Mouse (Mus musculus) neural tube, embryonic 11.5 days (tissue): ENCODE measurements at regions not wholly inside any gene's neighbourhood (a gene's known extent, or its start where the extent isn't known, plus 50 kb on each side); places are given as distances from the start of the nearest gene placed in this dataset.

Source experiments
- ATAC-seq: fragments of 200-750 bp; cut with Nextera tagmentation; 2 replicates; pipeline ENCODE4 v1.8.0; 2017; ENCODE audit warnings: moderate number of reproducible peaks, mild to moderate bottlenecking, moderate TSS enrichment, moderate library complexity; ENCODE audit not compliant: insufficient read depth, low FRiP score, low TSS enrichment
- DNase-seq: peaks from one replicate; pipeline ENCODE4 v3.0.0-alpha.2; 2015; ENCODE audit warnings: low spot score
- H3K27ac ChIP-seq: fragments of 300-500 bp; sonication (generic); 2 replicates; pipeline ENCODE4 v1.5.1; 2014; ENCODE audit warnings: low read depth, mild to moderate bottlenecking, low read length
- H3K27me3 ChIP-seq: fragments of 300-500 bp; sonication (generic); 2 replicates; pipeline ENCODE4 v1.6.1; 2014; ENCODE audit warnings: mild to moderate bottlenecking, low read length, mixed read lengths; ENCODE audit not compliant: control insufficient read depth, insufficient read depth
- H3K36me3 ChIP-seq: fragments of 300-500 bp; sonication (generic); 2 replicates; pipeline ENCODE4 v1.6.1; 2014; ENCODE audit warnings: mild to moderate bottlenecking, low read length, moderate library complexity, mixed read lengths; ENCODE audit not compliant: control insufficient read depth, insufficient read depth
- H3K4me1 ChIP-seq: fragments of 300-500 bp; sonication (generic); 2 replicates; pipeline ENCODE4 v1.6.1; 2014; ENCODE audit warnings: low read length, mixed read lengths; ENCODE audit not compliant: control insufficient read depth, insufficient read depth
- H3K4me2 ChIP-seq: fragments of 300-500 bp; sonication (generic); 2 replicates; pipeline ENCODE4 v1.6.1; 2014; ENCODE audit warnings: low read depth, mild to moderate bottlenecking, moderate library complexity
- H3K4me3 ChIP-seq: fragments of 300-500 bp; sonication (generic); 2 replicates; pipeline ENCODE4 v1.5.1; 2014; ENCODE audit warnings: low read depth, low read length
- H3K9ac ChIP-seq: fragments of 300-500 bp; sonication (generic); 2 replicates; pipeline ENCODE4 v1.6.1; 2014; ENCODE audit warnings: mild to moderate bottlenecking, low read length
- H3K9me3 ChIP-seq: fragments of 300-500 bp; sonication (generic); 2 replicates; pipeline ENCODE4 v1.6.1; 2016; ENCODE audit warnings: low read length; ENCODE audit not compliant: control insufficient read depth
- WGBS: fragments of 180-500 bp; shearing (Covaris S2); extraction: QIAGEN DNeasy Blood & Tissue Kit; methylation state at CpG from one replicate; pipeline ENCODE4 v1.1.7; 2014; 5-methylcytosine and 5-hydroxymethylcytosine counted together

GRCm38 (mm10) chr11:56351231-56351630 is 310.4 kb upstream of the Nmur2 start:
- no peak for DNase-seq
- Histone ChIP-seq H3K9ac (no peak overlapping the region), H3K4me3 (no peak overlapping the region), H3K36me3 (no peaks in the 10 kb centered on the region), H3K4me1 (no peaks in the 10 kb centered on the region), H3K27me3 (no peaks in the 10 kb centered on the region), H3K4me2 (no peak overlapping the region), H3K27ac (no peak overlapping the region), H3K9me3 (no peaks in the 10 kb centered on the region)
- no peak for ATAC-seq
- WGBS: 74% methylated on average over 1 of the region's 1 CpGs

- H3K4me1 ChIP-seq: no peaks in the 10 kb centered on the region
- H3K4me2 ChIP-seq: no peak overlapping the region
- DNase-seq: no peak
- H3K4me3 ChIP-seq: no peak overlapping the region
- no peaks in the 10 kb centered on the region for H3K9me3 ChIP-seq
- H3K27me3 ChIP-seq: no peaks in the 10 kb centered on the region
- H3K27ac ChIP-seq: no peak overlapping the region
- no peak for ATAC-seq
- WGBS: 89% methylated on average over 3 of the region's 3 CpGs
- H3K36me3 ChIP-seq: no peaks in the 10 kb centered on the region
- no peak overlapping the region for H3K9ac ChIP-seq
Measured at GRCm38 (mm10) chr11:56349766-56350165, 309.0 kb upstream of the Nmur2 start.

GRCm38 (mm10) chr11:56348408-56348807 is 307.6 kb upstream of the Nmur2 start:
- no peak overlapping the region for H3K9ac ChIP-seq
- WGBS: 95% methylated on average over 5 of the region's 5 CpGs
- ATAC-seq: no peak
- no peak for DNase-seq
- no peaks in the 10 kb centered on the region for H3K36me3 ChIP-seq
- no peak overlapping the region for H3K4me3 ChIP-seq
- no peak overlapping the region for H3K27ac ChIP-seq
- H3K27me3 ChIP-seq: no peaks in the 10 kb centered on the region
- H3K4me2 ChIP-seq: no peak overlapping the region
- no peaks in the 10 kb centered on the region for H3K4me1 ChIP-seq
- no peaks in the 10 kb centered on the region for H3K9me3 ChIP-seq

- ATAC-seq (no peak), DNase-seq (no peak)
- no peaks in the 10 kb centered on the region for H3K27me3 ChIP-seq
- no peak overlapping the region for H3K4me2 ChIP-seq
- no peak overlapping the region for H3K9ac ChIP-seq
- H3K4me1 ChIP-seq: no peaks in the 10 kb centered on the region
- H3K4me3 ChIP-seq: no peak overlapping the region
- H3K36me3 ChIP-seq: no peaks in the 10 kb centered on the region
- WGBS: 89% methylated on average over 5 of the region's 5 CpGs
- no peak overlapping the region for H3K27ac ChIP-seq
- H3K9me3 ChIP-seq: no peaks in the 10 kb centered on the region
Measured at GRCm38 (mm10) chr11:56343083-56343482, 302.3 kb upstream of the Nmur2 start.

- Histone ChIP-seq H3K4me2 (no peak overlapping the region), H3K27me3 (no peaks in the 10 kb centered on the region), H3K27ac (no peak overlapping the region), H3K36me3 (no peaks in the 10 kb centered on the region), H3K4me3 (no peak overlapping the region), H3K9me3 (no peaks in the 10 kb centered on the region), H3K4me1 (no peaks in the 10 kb centered on the region), H3K9ac (no peak overlapping the region)
- 92% methylated on average over 1 of the region's 1 CpGs for WGBS
- no peak for ATAC-seq
- no peak for DNase-seq
Measured at GRCm38 (mm10) chr11:56341731-56342130, 300.9 kb upstream of the Nmur2 start.

- 68% methylated on average over 2 of the region's 2 CpGs for WGBS
- Histone ChIP-seq H3K27ac (no peak overlapping the region), H3K9ac (no peak overlapping the region), H3K27me3 (no peaks in the 10 kb centered on the region), H3K36me3 (no peaks in the 10 kb centered on the region), H3K4me2 (no peak overlapping the region), H3K9me3 (no peaks in the 10 kb centered on the region), H3K4me3 (no peak overlapping the region), H3K4me1 (no peaks in the 10 kb centered on the region)
- ATAC-seq: no peak
- DNase-seq: no peak
Measured at GRCm38 (mm10) chr11:56341040-56341439, 300.2 kb upstream of the Nmur2 start.

- WGBS: 89% methylated on average over 2 of the region's 2 CpGs
- no peaks in the 10 kb centered on the region for H3K9me3 ChIP-seq
- DNase-seq (no peak), ATAC-seq (no peak)
- H3K27ac ChIP-seq: no peak overlapping the region
- no peaks in the 10 kb centered on the region for H3K27me3 ChIP-seq
- no peak overlapping the region for H3K9ac ChIP-seq
- H3K36me3 ChIP-seq: no peaks in the 10 kb centered on the region
- H3K4me3 ChIP-seq: no peak overlapping the region
- no peak overlapping the region for H3K4me2 ChIP-seq
- H3K4me1 ChIP-seq: no peaks in the 10 kb centered on the region
Measured at GRCm38 (mm10) chr11:56338511-56338910, 297.7 kb upstream of the Nmur2 start.

- Histone ChIP-seq H3K27ac (no peak overlapping the region), H3K9me3 (no peaks in the 10 kb centered on the region), H3K4me1 (no peaks in the 10 kb centered on the region), H3K27me3 (no peaks in the 10 kb centered on the region), H3K4me3 (no peak overlapping the region), H3K36me3 (no peaks in the 10 kb centered on the region), H3K4me2 (no peak overlapping the region), H3K9ac (no peak overlapping the region)
- no peak for DNase-seq
- ATAC-seq: no peak
Measured at GRCm38 (mm10) chr11:56335937-56336336, 295.1 kb upstream of the Nmur2 start.

- Histone ChIP-seq H3K36me3 (no peaks in the 10 kb centered on the region), H3K4me1 (no peaks in the 10 kb centered on the region), H3K4me2 (no peak overlapping the region), H3K9ac (no peak overlapping the region), H3K9me3 (no peaks in the 10 kb centered on the region), H3K27ac (no peak overlapping the region), H3K27me3 (no peaks in the 10 kb centered on the region), H3K4me3 (no peak overlapping the region)
- no peak for ATAC-seq
- 89% methylated on average over 3 of the region's 3 CpGs for WGBS
- DNase-seq: no peak
Measured at GRCm38 (mm10) chr11:56320293-56320692, 279.5 kb upstream of the Nmur2 start.
